15 mouse cellular contexts compared by ENCODE assay signal in genomic region chrX:48525866-48526265, GRCm38 (mm10). TPM values are rescaled to one million over a fixed set of nuclear protein-coding genes. Genes with fewer than 3 reads are reported as not detected.
A peak's percentile ranks its signal among the peaks of the same experiment; 100 is the strongest.
DNase-seq lines count a peak whose midpoint lies in the region; ATAC-seq and TF ChIP-seq lines count a peak whose summit lies in the region.
"Had no signal": no experiment of that assay in that cellular context is flagged by ENCODE, and none has a peak within 500 bp of the region (broad histone marks: within the 10 kb centered on the region; RNA-seq: fewer than 3 reads in every experiment).

No protein-coding gene starts in this region.

- no peaks in the 10 kb centered on the region for H3K36me3 ChIP-seq in hindbrain, postnatal 0 days (ENCODE audit: insufficient read depth, low read length)
- H3K36me3 ChIP-seq: intestine, embryonic 15.5 days; liver, embryonic 12.5 days; midbrain, embryonic 12.5 days had no signal

- no peaks in the 10 kb centered on the region for H3K9me3 ChIP-seq in hindbrain, postnatal 0 days (ENCODE audit: low read length)
- H3K9me3 ChIP-seq: intestine, embryonic 15.5 days; liver, embryonic 12.5 days; midbrain, embryonic 12.5 days had no signal

- no peak for ATAC-seq in hindbrain, postnatal 0 days
- ATAC-seq: intestine, embryonic 15.5 days; liver, embryonic 12.5 days had no signal

- H3K4me1 ChIP-seq in cerebellum, adult 2 months (ENCODE audit: control insufficient read depth, insufficient read depth, low read length), result peaks cover 4% of the 10 kb centered on the region
- H3K4me1 ChIP-seq in hindbrain, postnatal 0 days (ENCODE audit: insufficient read depth, low read length), result no peaks in the 10 kb centered on the region
- H3K4me1 ChIP-seq: intestine, embryonic 15.5 days; liver, embryonic 12.5 days had no signal

- TF ChIP-seq POLR2A in cerebellum, adult 2 months (IDR thresholded peaks at IDR 0.05; ENCODE audit: borderline replicate concordance, insufficient read depth, low read length), result no peak

- no peak overlapping the region for H3K4me2 ChIP-seq in hindbrain, postnatal 0 days (ENCODE audit: low read depth, low read length)
- H3K4me2 ChIP-seq: intestine, embryonic 15.5 days; liver, embryonic 12.5 days; midbrain, embryonic 12.5 days had no signal

- WGBS in cerebellum, adult 2 months, result 17% methylated on average over 8 of the region's 8 CpGs
- 68% methylated on average over 8 of the region's 8 CpGs for WGBS in hindbrain, postnatal 0 days

- no peaks in the 10 kb centered on the region for H3K27me3 ChIP-seq in cerebellum, adult 2 months (ENCODE audit: control insufficient read depth, insufficient read depth, low read length)
- H3K27me3 ChIP-seq in hindbrain, postnatal 0 days (ENCODE audit: insufficient read depth, low read length), result no peaks in the 10 kb centered on the region
- H3K27me3 ChIP-seq: intestine, embryonic 15.5 days; liver, embryonic 12.5 days; midbrain, embryonic 12.5 days had no signal

- no peak overlapping the region for H3K9ac ChIP-seq in hindbrain, postnatal 0 days (replicated peaks; ENCODE audit: low read length)
- H3K9ac ChIP-seq: intestine, embryonic 15.5 days; liver, embryonic 12.5 days; midbrain, embryonic 12.5 days had no signal

- intact Hi-C loops in left cerebral cortex, postnatal 36 days (cut with DNase I), result no loop called here

- H3K27ac ChIP-seq in cerebellum, adult 2 months (ENCODE audit: insufficient read depth, low read length), result peak overlapping the region; percentile 84
- peak overlapping the region; percentile 46; the same call in 1 of the 2 replicates for H3K27ac ChIP-seq in layer of hippocampus, adult 2 months
- H3K27ac ChIP-seq in hindbrain, postnatal 0 days, result no peak overlapping the region
- H3K27ac ChIP-seq: intestine, embryonic 15.5 days; liver, embryonic 12.5 days; midbrain, embryonic 12.5 days had no signal

- peak; percentile 39 to 65 for DNase-seq in cerebellum, adult 2 months
- no peak for DNase-seq in cerebellum, adult 11 months
- DNase-seq in layer of hippocampus, adult 2 months (ENCODE audit: low spot score in 2 of 2), result no peak
- no peak for DNase-seq in layer of hippocampus, postnatal 36 days
- DNase-seq in cerebellum, postnatal 25 days, result peak; percentile 39 to 47
- peak; percentile 49 to 52 for DNase-seq in left cerebral cortex, postnatal 36 days (ENCODE audit: low spot score in 2 of 2)
- no peak for DNase-seq in hindbrain, postnatal 0 days (ENCODE audit: low spot score)
- DNase-seq in urinary bladder, postnatal 36 days (ENCODE audit: low spot score in 2 of 2), result no peak
- DNase-seq: adrenal gland, postnatal 25 days; kidney, postnatal 10 days; lung, postnatal 14 days had no signal

- TF ChIP-seq CTCF in cerebellum, adult 2 months (IDR thresholded peaks at IDR 0.05; ENCODE audit: borderline replicate concordance, insufficient read depth, low read depth, low read length), result no peak
- TF ChIP-seq CTCF in layer of hippocampus, adult 2 months (conservative IDR thresholded peaks at IDR 0.05), result no peak
- TF ChIP-seq CTCF in hindbrain, postnatal 0 days (IDR thresholded peaks at IDR 0.05; ENCODE audit: low read depth), result no peak

- H3K4me3 ChIP-seq in cerebellum, adult 2 months (replicated peaks; ENCODE audit: insufficient read depth, low read depth, low read length), result no peak overlapping the region
- no peak overlapping the region for H3K4me3 ChIP-seq in layer of hippocampus, adult 2 months
- H3K4me3 ChIP-seq in hindbrain, postnatal 0 days (ENCODE audit: low read length), result no peak overlapping the region
- H3K4me3 ChIP-seq: intestine, embryonic 15.5 days; liver, embryonic 12.5 days; midbrain, embryonic 12.5 days had no signal

RNA-seq across cellular contexts. Expression of gene Rab33a, which starts 6.8 kb away (rescaled TPM):
- polyA plus RNA-seq in cerebellum, adult 2 months (2012; rRNA removed), result 52.6 and 55.0 TPM in 2 replicates
- total RNA-seq in layer of hippocampus, adult 2 months (2021), result 10 to 100 TPM; 22.1 to 24.3 TPM
- 10 to 100 TPM; 20.6 to 22.2 TPM for total RNA-seq in layer of hippocampus, postnatal 36 days (2021)
- 10 to 100 TPM; 38.6 to 41.3 TPM for total RNA-seq in left cerebral cortex, postnatal 36 days (2021)
- total RNA-seq in hindbrain, postnatal 0 days (2014; rRNA removed), result 40.4 and 43.8 TPM in 2 replicates
- 66.3 and 70.3 TPM in 2 replicates for polyA plus RNA-seq in hindbrain, postnatal 0 days (2015; fragmentation: Nextera tagmentation; extraction: Ambion mirVana)
- total RNA-seq: hematopoietic stem cell, adult 5-6 weeks had no signal

RNA-seq across cellular contexts. Expression of gene Aifm1, which starts 12.5 kb away (rescaled TPM):
- polyA plus RNA-seq in cerebellum, adult 2 months (2012; rRNA removed), result 36.7 and 40.0 TPM in 2 replicates
- total RNA-seq in layer of hippocampus, adult 2 months (2021), result 10 to 100 TPM; 27.8 to 29.0 TPM
- 10 to 100 TPM; 28.3 to 29.0 TPM for total RNA-seq in layer of hippocampus, postnatal 36 days (2021)
- 10 to 100 TPM; 27.9 to 32.0 TPM for total RNA-seq in left cerebral cortex, postnatal 36 days (2021)
- 7.2 and 10.7 TPM in 2 replicates for total RNA-seq in hindbrain, postnatal 0 days (2014; rRNA removed)
- 32.9 and 34.6 TPM in 2 replicates for polyA plus RNA-seq in hindbrain, postnatal 0 days (2015; fragmentation: Nextera tagmentation; extraction: Ambion mirVana)

Comparison
In these comparisons a context has a peak if more than half of its experiments do, and no peak if none do; other contexts are left out.
1. DNase-seq: peak in cerebellum, adult 2 months (2 of 2), cerebellum, postnatal 25 days (2 of 2) and left cerebral cortex, postnatal 36 days (2 of 2); none in cerebellum, adult 11 months (single experiment), layer of hippocampus, adult 2 months (0 of 2), layer of hippocampus, postnatal 36 days (0 of 2), hindbrain, postnatal 0 days (single experiment) and urinary bladder, postnatal 36 days (0 of 2).